Comparison of ENCODE assay signal across 19 mouse cellular contexts in the genomic region with DNA sequence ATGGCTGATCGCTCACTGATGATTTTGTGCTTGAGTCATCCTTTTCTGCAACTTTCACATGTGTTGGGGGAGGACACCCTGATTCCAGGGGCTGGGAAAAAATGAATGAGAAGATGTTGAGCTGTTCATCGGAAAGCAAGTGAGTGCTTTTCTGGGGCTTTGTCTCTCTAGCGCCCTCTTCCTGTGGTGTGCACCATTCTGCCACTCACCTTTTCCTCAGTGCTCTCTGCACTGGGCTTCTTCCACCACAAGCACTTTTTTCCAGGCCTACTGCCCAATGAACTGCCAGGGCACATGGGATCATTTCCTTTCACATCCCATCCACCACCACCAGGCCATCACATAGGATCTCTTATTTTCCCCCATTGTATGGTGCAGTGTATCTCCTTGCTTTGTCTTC. TPM values are rescaled to one million over a fixed set of nuclear protein-coding genes. Genes with fewer than 3 reads are reported as not detected.
A peak's percentile ranks its signal among the peaks of the same experiment; 100 is the strongest.
DNase-seq lines count a peak whose midpoint lies in the region; ATAC-seq and TF ChIP-seq lines count a peak whose summit lies in the region.
"Had no signal": no experiment of that assay in that cellular context is flagged by ENCODE, and none has a peak within 500 bp of the region (broad histone marks: within the 10 kb centered on the region; RNA-seq: fewer than 3 reads in every experiment).

No protein-coding gene starts in this region.

- no peak overlapping the region for H3K4me3 ChIP-seq in forebrain, postnatal 0 days (ENCODE audit: low read depth, low read length)
- no peak overlapping the region for H3K4me3 ChIP-seq in forebrain, embryonic 13.5 days
- H3K4me3 ChIP-seq in lung, postnatal 0 days (ENCODE audit: low read depth, low read length), result no peak overlapping the region
- H3K4me3 ChIP-seq: forebrain, embryonic 15.5 days; heart, embryonic 13.5 days; hindbrain, embryonic 10.5 days; limb, embryonic 10.5 days had no signal

- H3K9ac ChIP-seq in forebrain, postnatal 0 days, result no peak overlapping the region
- no peak overlapping the region for H3K9ac ChIP-seq in forebrain, embryonic 13.5 days
- no peak overlapping the region for H3K9ac ChIP-seq in lung, postnatal 0 days (replicated peaks; ENCODE audit: low read depth)
- H3K9ac ChIP-seq: forebrain, embryonic 15.5 days; heart, embryonic 13.5 days had no signal

- TF ChIP-seq CTCF in forebrain, postnatal 0 days (IDR thresholded peaks at IDR 0.05; ENCODE audit: low read depth), result 0 out of 2 replicates have a peak, but pooled peaks have one; percentile 11
- TF ChIP-seq CTCF in lung, postnatal 0 days (IDR thresholded peaks at IDR 0.05), result peak; percentile 32

- no peak overlapping the region for H3K27ac ChIP-seq in forebrain, postnatal 0 days (ENCODE audit: low read depth, low read length)
- no peak overlapping the region for H3K27ac ChIP-seq in forebrain, embryonic 13.5 days
- H3K27ac ChIP-seq in lung, postnatal 0 days (ENCODE audit: low read length), result no peak overlapping the region
- H3K27ac ChIP-seq: forebrain, embryonic 15.5 days; heart, embryonic 13.5 days; hindbrain, embryonic 10.5 days; limb, embryonic 10.5 days had no signal

- ATAC-seq in forebrain, postnatal 0 days, result no peak
- ATAC-seq in forebrain, embryonic 13.5 days, result no peak
- ATAC-seq in lung, postnatal 0 days, result no peak
- ATAC-seq: forebrain, embryonic 15.5 days had no signal

- no peak for TF ChIP-seq EP300 in lung, postnatal 0 days (IDR thresholded peaks at IDR 0.05)

- WGBS in forebrain, postnatal 0 days, result 69% methylated on average over 3 of the region's 3 CpGs
- WGBS in forebrain, embryonic 13.5 days, result 69% methylated on average over 3 of the region's 3 CpGs
- 51% methylated on average over 3 of the region's 3 CpGs for WGBS in lung, postnatal 0 days

- no peak for DNase-seq in forebrain, postnatal 0 days
- DNase-seq in kidney, adult 9 months, result peak; percentile 11
- DNase-seq in kidney, postnatal 4 days, result no peak
- no peak for DNase-seq in lung, postnatal 0 days (ENCODE audit: low spot score)
- DNase-seq in lung, postnatal 25 days (ENCODE audit: low spot score), result no peak
- DNase-seq in splenic B cell, adult 2 months (ENCODE audit: low read depth, low spot score), result peak; percentile 2
- DNase-seq in right cerebral cortex, adult 2 months (ENCODE audit: low spot score in 2 of 2), result no peak
- DNase-seq: cerebellum, adult 8-10 months; layer of hippocampus, postnatal 36 days; lung, adult 18-20 months; right cerebral cortex, adult 18-20 months; thymus, adult 18-20 months had no signal

- H3K27me3 ChIP-seq in forebrain, postnatal 0 days (ENCODE audit: insufficient read depth, low read length), result no peaks in the 10 kb centered on the region
- H3K27me3 ChIP-seq in forebrain, embryonic 13.5 days, result peaks cover 21% of the 10 kb centered on the region; the same call in 1 of the 2 replicates
- H3K27me3 ChIP-seq in lung, postnatal 0 days (replicated peaks; ENCODE audit: insufficient read depth, low read length), result no peaks in the 10 kb centered on the region
- H3K27me3 ChIP-seq in splenic B cell, adult 2 months (ENCODE audit: control insufficient read depth, insufficient read depth, low read length, poor library complexity, severe bottlenecking), result no peaks in the 10 kb centered on the region
- H3K27me3 ChIP-seq: forebrain, embryonic 15.5 days had no signal

- H3K4me2 ChIP-seq in forebrain, postnatal 0 days (ENCODE audit: low read depth), result no peak overlapping the region
- H3K4me2 ChIP-seq in forebrain, embryonic 13.5 days, result no peak overlapping the region
- no peak overlapping the region for H3K4me2 ChIP-seq in lung, postnatal 0 days (replicated peaks; ENCODE audit: low read depth, low read length)
- H3K4me2 ChIP-seq: forebrain, embryonic 15.5 days; heart, embryonic 13.5 days had no signal

- H3K9me3 ChIP-seq in forebrain, postnatal 0 days (ENCODE audit: low read length), result no peaks in the 10 kb centered on the region
- H3K9me3 ChIP-seq in forebrain, embryonic 13.5 days (replicated peaks), result no peaks in the 10 kb centered on the region
- H3K9me3 ChIP-seq in lung, postnatal 0 days (ENCODE audit: low read length), result no peaks in the 10 kb centered on the region
- H3K9me3 ChIP-seq: forebrain, embryonic 15.5 days; heart, embryonic 13.5 days; hindbrain, embryonic 10.5 days; limb, embryonic 10.5 days had no signal

- no peaks in the 10 kb centered on the region for H3K36me3 ChIP-seq in forebrain, postnatal 0 days (ENCODE audit: insufficient read depth)
- no peaks in the 10 kb centered on the region for H3K36me3 ChIP-seq in forebrain, embryonic 13.5 days (ENCODE audit: poor library complexity, severe bottlenecking)
- H3K36me3 ChIP-seq in lung, postnatal 0 days (ENCODE audit: insufficient read depth, low read length), result no peaks in the 10 kb centered on the region
- H3K36me3 ChIP-seq in splenic B cell, adult 2 months (ENCODE audit: control insufficient read depth, insufficient read depth, low read length, poor library complexity, severe bottlenecking), result no peaks in the 10 kb centered on the region
- H3K36me3 ChIP-seq: forebrain, embryonic 15.5 days; heart, embryonic 13.5 days; hindbrain, embryonic 10.5 days; limb, embryonic 10.5 days had no signal

- no peaks in the 10 kb centered on the region for H3K4me1 ChIP-seq in forebrain, postnatal 0 days (ENCODE audit: insufficient read depth)
- no peaks in the 10 kb centered on the region for H3K4me1 ChIP-seq in forebrain, embryonic 13.5 days
- no peaks in the 10 kb centered on the region for H3K4me1 ChIP-seq in lung, postnatal 0 days (ENCODE audit: insufficient read depth, low read depth, low read length)
- H3K4me1 ChIP-seq: forebrain, embryonic 15.5 days; heart, embryonic 13.5 days; hindbrain, embryonic 10.5 days; limb, embryonic 10.5 days had no signal

RNA-seq across cellular contexts. Expression of a gene that starts 26.2 kb away (rescaled TPM):
- total RNA-seq in forebrain, postnatal 0 days (2014; rRNA removed), result 7.0 and 8.2 TPM in 2 replicates
- polyA plus RNA-seq in forebrain, postnatal 0 days (2015; fragmentation: Nextera tagmentation; extraction: Ambion mirVana), result 8.1 and 11.0 TPM in 2 replicates
- polyA plus RNA-seq in forebrain, embryonic 13.5 days (2015; fragmentation: Nextera tagmentation; extraction: Ambion mirVana), result 10.5 and 13.2 TPM in 2 replicates
- polyA plus RNA-seq in lung, postnatal 0 days (2015; fragmentation: Nextera tagmentation; extraction: Ambion mirVana), result 2.5 and 2.7 TPM in 2 replicates
- total RNA-seq: megakaryocyte-erythroid progenitor cell, adult 5-6 weeks; neutrophil, adult 5-6 weeks had no signal

Comparison
In these comparisons a context has a peak if more than half of its experiments do, and no peak if none do; other contexts are left out.
1. DNase-seq: peak in kidney, adult 9 months (single experiment) and splenic B cell, adult 2 months (single experiment); none in forebrain, postnatal 0 days (single experiment), kidney, postnatal 4 days (0 of 2), lung, postnatal 0 days (single experiment), lung, postnatal 25 days (single experiment) and right cerebral cortex, adult 2 months (0 of 2).